Mouse (Mus musculus) ES-E14 (cell line): ENCODE data around the gene Cox8a. TPM values are rescaled to one million over a fixed set of nuclear protein-coding genes. Genes with fewer than 3 reads are reported as not detected.

Experiments
- DNase-seq: peaks from one replicate; pipeline ENCODE4 v3.0.0-alpha.2; 2013; ENCODE audit warnings: low read depth, low spot score
- H3K27ac ChIP-seq: 2 replicates; pipeline ENCODE4 v1.5.1; 2012; ENCODE audit warnings: low read depth, mild to moderate bottlenecking, low read length, moderate library complexity, mixed read lengths; ENCODE audit not compliant: poor library complexity, insufficient read depth, severe bottlenecking
- H3K36me3 ChIP-seq: 2 replicates; pipeline ENCODE4 v1.6.1; 2012; ENCODE audit warnings: mild to moderate bottlenecking, low read length, moderate library complexity, mixed read lengths; ENCODE audit not compliant: control insufficient read depth, poor library complexity, insufficient read depth, severe bottlenecking
- H3K4me1 ChIP-seq, 2 experiments: fragments of 150-350 bp in 1 of 2; sonication (generic) in 1 of 2; 2 replicates each; pipeline ENCODE4 v1.6.1; 2012; ENCODE audit warnings: low read length in 2 of 2, mild to moderate bottlenecking in 1 of 2, mixed read lengths in 1 of 2; ENCODE audit not compliant: control insufficient read depth in 2 of 2, insufficient read depth in 2 of 2, poor library complexity in 1 of 2
- H3K4me3 ChIP-seq, 2 experiments: fragments of 150-350 bp in 1 of 2; sonication (generic) in 1 of 2; 2 replicates each; pipeline ENCODE4 v1.5.1; 2012; ENCODE audit warnings: low read length in 2 of 2, low read depth in 1 of 2, mild to moderate bottlenecking in 1 of 2, mixed read lengths in 1 of 2; ENCODE audit not compliant: insufficient read depth in 1 of 2, poor library complexity in 1 of 2, severe bottlenecking in 1 of 2
- H3K9ac ChIP-seq: 2 replicates; pipeline ENCODE4 v1.6.1; 2012; ENCODE audit warnings: low read depth, mild to moderate bottlenecking, low read length, mixed read lengths; ENCODE audit not compliant: poor library complexity, insufficient read depth, severe bottlenecking
- H3K9me3 ChIP-seq: fragments of 150-350 bp; sonication (generic); 2 replicates; pipeline ENCODE4 v1.6.1; 2012; ENCODE audit warnings: low read depth, mild to moderate bottlenecking, low read length; ENCODE audit not compliant: control insufficient read depth, insufficient read depth
- CHD2 ChIP-seq: IDR thresholded peaks from 2 replicates; pipeline ENCODE4 v1.6.1; 2014; ENCODE audit warnings: mild to moderate bottlenecking, low read depth, low read length, inconsistent platforms
- HCFC1 ChIP-seq: IDR thresholded peaks from 2 replicates; pipeline ENCODE4 v1.6.1; 2012; ENCODE audit warnings: low read length, inconsistent platforms, borderline replicate concordance; ENCODE audit not compliant: insufficient read depth
- MAFK ChIP-seq: IDR thresholded peaks from 2 replicates; pipeline ENCODE4 v1.6.1; 2014; ENCODE audit warnings: mild to moderate bottlenecking, low read depth, low read length, inconsistent platforms; ENCODE audit not compliant: insufficient read depth
- ZC3H11A ChIP-seq: IDR thresholded peaks from 2 replicates; pipeline ENCODE4 v1.6.1; 2012; ENCODE audit warnings: low read depth, mild to moderate bottlenecking, inconsistent platforms, low read length, borderline replicate concordance
- ZNF384 ChIP-seq: IDR thresholded peaks from 2 replicates; pipeline ENCODE4 v1.6.1; 2012; ENCODE audit warnings: low read depth, low read length, inconsistent platforms
- in situ Hi-C, 2 experiments: fragments of 600-800 bp; cut with MboI; formaldehyde crosslinking; loops; one replicate each; pipeline ENCODE4 v1.15.1; 2025; ENCODE audit warnings: low sequenced_read_pairs in 2 of 2, inconsistent platforms in 1 of 2; ENCODE audit not compliant: unreplicated experiment in 2 of 2
- total RNA-seq: library from RNA; depleted of rRNA; stranded (reverse); fragments of 300-350 nt; gene quantifications from 2 replicates; pipeline ENCODE4 v1.2.3, GENCODE M21; 2012

Gene Cox8a
- total RNA-seq, 1 experiment: 882 TPM

DNA sequence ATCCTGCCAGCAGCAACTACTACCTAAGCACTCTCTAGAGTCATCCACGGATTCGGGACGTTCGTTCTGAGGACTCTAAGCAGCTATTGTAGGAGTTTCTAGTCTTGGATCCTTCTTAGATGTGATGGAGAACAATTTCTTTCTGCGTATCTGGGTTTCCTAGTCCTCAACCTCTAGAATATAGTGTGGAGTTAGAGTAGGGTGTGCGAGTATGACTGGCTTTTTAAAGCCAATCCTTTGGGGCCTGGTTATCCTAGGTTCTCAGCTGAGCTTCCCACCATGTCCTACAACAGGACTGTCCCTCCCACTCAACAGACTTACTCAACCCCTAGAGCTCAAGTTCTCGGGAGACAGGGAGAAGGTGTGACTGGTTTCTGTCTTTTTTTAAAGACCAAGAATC lies 12.1 kb downstream of the Cox8a start:
- peak overlapping the region; percentile 88 to 96 for H3K4me3 ChIP-seq
- TF ChIP-seq CHD2: no peak
- 0 out of 2 replicates have a peak, but pooled peaks have one; percentile 1 for TF ChIP-seq ZC3H11A
- H3K4me1 ChIP-seq: peaks cover 0 to 6% of the 10 kb centered on the region in 2 experiments; a peak in 2 of 4 replicates
- no peak for DNase-seq
- H3K9me3 ChIP-seq: no peaks in the 10 kb centered on the region
- peak overlapping the region; percentile 99 for H3K9ac ChIP-seq
- in situ Hi-C loops: no loop called here
- H3K36me3 ChIP-seq: peaks cover 31% of the 10 kb centered on the region
- H3K27ac ChIP-seq: peak overlapping the region; percentile 96; the same call in 1 of the 2 replicates

DNA sequence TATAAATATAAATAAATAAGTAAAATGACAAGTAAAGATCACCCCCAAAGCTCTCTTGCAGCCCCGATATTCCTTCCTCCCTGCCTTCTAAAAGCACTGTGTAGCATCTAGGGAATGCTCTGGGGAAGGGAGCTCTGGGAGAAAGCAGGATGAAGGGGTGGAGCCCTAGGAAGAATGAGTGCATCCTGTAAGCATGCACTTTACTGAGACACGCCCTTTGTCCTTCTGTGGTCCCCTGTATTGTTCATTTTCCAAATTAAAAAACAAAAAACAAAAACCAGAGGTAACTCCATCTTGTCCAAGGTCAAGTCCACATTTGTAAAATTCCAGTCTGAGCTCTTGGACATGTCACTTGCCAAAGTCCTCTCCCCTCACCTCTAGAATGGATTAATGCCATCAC lies 12.5 kb downstream of the Cox8a start:
- no peak for DNase-seq
- Histone ChIP-seq H3K4me1 (peaks cover 0 to 6% of the 10 kb centered on the region in 2 experiments; a peak in 2 of 4 replicates), H3K9me3 (no peaks in the 10 kb centered on the region), H3K27ac (no peak overlapping the region), H3K36me3 (peaks cover 35% of the 10 kb centered on the region), H3K4me3 (peak overlapping the region; percentile 88 to 96; a peak in 3 of 4 replicates), H3K9ac (peak overlapping the region; percentile 99; the same call in 1 of the 2 replicates)
- TF ChIP-seq CHD2: no peak
- in situ Hi-C loops: no loop called here

DNA sequence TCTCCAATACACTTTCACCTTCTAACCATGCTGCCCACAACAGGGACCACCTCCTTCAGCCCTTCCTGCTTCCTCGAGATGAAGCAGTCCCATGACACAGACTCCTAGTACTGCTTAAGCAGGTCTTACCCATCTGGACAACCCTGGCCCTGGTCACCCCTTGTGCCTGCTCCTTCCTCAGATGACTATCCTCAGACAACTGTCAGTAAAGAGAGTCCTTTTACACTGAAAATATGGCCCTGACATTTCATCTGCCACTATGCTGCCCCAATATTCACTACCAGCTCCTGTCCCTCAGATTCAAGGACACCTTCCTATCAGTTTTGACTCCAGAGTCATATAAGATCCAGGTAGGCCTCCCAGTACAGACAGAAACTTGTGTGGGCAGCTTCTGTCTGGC lies 17.0 kb downstream of the Cox8a start:
- H3K4me3 ChIP-seq: no peak overlapping the region
- H3K27ac ChIP-seq: no peak overlapping the region
- DNase-seq: no peak
- in situ Hi-C loops: no loop called here
- H3K9ac ChIP-seq: no peak overlapping the region
- peaks cover 0 to 21% of the 10 kb centered on the region in 2 experiments; a peak in 2 of 4 replicates for H3K4me1 ChIP-seq
- TF ChIP-seq CHD2: no peak
- TF ChIP-seq MAFK: no peak
- no peak for TF ChIP-seq ZC3H11A
- TF ChIP-seq HCFC1: no peak
- TF ChIP-seq ZNF384: no peak
- H3K36me3 ChIP-seq: peaks cover 55% of the 10 kb centered on the region
- H3K9me3 ChIP-seq: no peaks in the 10 kb centered on the region

DNA sequence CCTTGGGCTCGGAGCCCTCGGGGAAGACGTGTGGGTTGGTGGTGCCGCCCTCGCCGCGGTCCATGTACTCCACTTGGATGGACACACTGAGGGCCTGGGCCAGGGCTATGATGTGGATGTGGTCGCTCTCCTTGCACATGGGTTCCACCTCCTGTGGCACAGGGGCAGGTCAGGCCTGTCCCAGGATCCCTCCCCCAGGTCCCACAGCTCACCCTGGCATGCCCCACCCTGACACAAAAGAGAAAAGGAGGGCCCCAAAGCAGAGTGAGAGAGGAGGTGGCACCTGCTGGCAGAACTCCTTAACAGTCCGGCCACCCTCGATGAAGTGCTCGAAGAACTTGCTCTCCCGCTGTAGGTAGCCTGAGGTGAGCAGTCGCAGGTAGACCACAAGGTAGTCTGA lies 18.3 kb downstream of the Cox8a start:
- Histone ChIP-seq H3K27ac (no peak overlapping the region), H3K9me3 (no peaks in the 10 kb centered on the region), H3K4me3 (no peak overlapping the region), H3K9ac (no peak overlapping the region), H3K4me1 (peaks cover 0 to 16% of the 10 kb centered on the region in 2 experiments; a peak in 2 of 4 replicates), H3K36me3 (peaks cover 53% of the 10 kb centered on the region)
- TF ChIP-seq MAFK: no peak
- TF ChIP-seq HCFC1: no peak
- no peak for TF ChIP-seq ZC3H11A
- TF ChIP-seq ZNF384: no peak
- TF ChIP-seq CHD2: no peak
- no peak for DNase-seq
- in situ Hi-C loops: loop anchor here (10.0 kb wide), 1 partner anchor 134 kb away; no protein-coding TSS in a partner anchor

DNA sequence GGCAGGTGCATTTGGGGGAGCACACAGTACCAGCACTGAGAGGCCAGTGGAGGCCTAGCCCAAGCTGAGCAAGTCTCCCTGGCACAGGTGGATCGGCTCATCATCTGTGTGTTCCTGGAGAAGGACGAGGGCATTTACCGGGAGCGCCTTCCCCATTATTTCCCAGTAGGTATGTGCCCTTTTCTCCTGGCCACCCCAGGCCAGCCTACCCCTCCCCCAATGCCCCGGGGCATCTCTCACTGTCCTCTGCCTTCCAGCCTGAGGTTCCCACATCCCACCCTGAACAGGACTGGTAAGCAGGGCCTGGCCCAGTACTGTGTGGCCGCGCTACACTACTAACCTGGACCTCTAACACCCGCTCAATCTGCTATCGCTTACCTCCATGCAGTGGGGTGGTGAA lies 20.0 kb downstream of the Cox8a start:
- DNase-seq: no peak
- no peak for TF ChIP-seq HCFC1
- TF ChIP-seq ZNF384: no peak
- no peak for TF ChIP-seq ZC3H11A
- Histone ChIP-seq H3K36me3 (peaks cover 37% of the 10 kb centered on the region), H3K9me3 (no peaks in the 10 kb centered on the region), H3K27ac (no peak overlapping the region), H3K9ac (no peak overlapping the region), H3K4me1 (peaks cover 0 to 16% of the 10 kb centered on the region in 2 experiments; a peak in 2 of 4 replicates), H3K4me3 (no peak overlapping the region)
- in situ Hi-C loops: loop anchor here (10.0 kb wide), 1 partner anchor 133 kb away; no protein-coding TSS in a partner anchor
